Mouse (Mus musculus) spleen, adult 12 weeks (tissue): Measurements from ENCODE around the gene Laptm4a.

Source experiments
- DNase-seq: peaks from one replicate; pipeline ENCODE4 v3.0.0; 2022; ENCODE audit warnings: low spot score

The Laptm4a gene

GRCm38 (mm10) chr12:8954161-8954561 is 32.7 kb downstream of the Laptm4a start:
- no peak for DNase-seq

GRCm38 (mm10) chr12:8961607-8962316 is 40.3 kb downstream of the Laptm4a start:
- no peak for DNase-seq

GRCm38 (mm10) chr12:8969828-8970227 is 48.4 kb downstream of the Laptm4a start:
- no peak for DNase-seq

- DNase-seq: peak; percentile 78
These were observed 52.5 kb downstream of the Laptm4a start, which contains the start of gene Wdr35 for GRCm38 (mm10) chr12:8973820-8974465. TSS of gene Wdr35 (plus strand) at chr12:8973892.

- no peak for DNase-seq
These were observed 53.6 kb downstream of the Laptm4a start for GRCm38 (mm10) chr12:8975076-8975475.
